Mouse (Mus musculus): ENCODE data around the gene Xpot.
A peak's percentile ranks its signal among the peaks of the same experiment; 100 is the strongest.

Gene Xpot

GRCm38 (mm10) chr10:121626186-121626882, at the start of gene Xpot:
Gene Xpot (minus strand): TSS chr10:121626332.
- DNase-seq (ENCODE audit: low spot score), result peak; percentile 97

- DNase-seq (ENCODE audit: low spot score), result no peak
These were observed 43.0 kb upstream of the Xpot start for GRCm38 (mm10) chr10:121669103-121669502.

- no peak for DNase-seq (ENCODE audit: low spot score)
These were observed 39.6 kb upstream of the Xpot start for GRCm38 (mm10) chr10:121665631-121666145.

GRCm38 (mm10) chr10:121663599-121663998, 37.5 kb upstream of the Xpot start:
- no peak for DNase-seq (ENCODE audit: low spot score)

- no peak for DNase-seq (ENCODE audit: low spot score)
These were observed 36.6 kb upstream of the Xpot start for GRCm38 (mm10) chr10:121662711-121663110.

GRCm38 (mm10) chr10:121655907-121656306, 29.8 kb upstream of the Xpot start:
- DNase-seq (ENCODE audit: low spot score), result no peak

GRCm38 (mm10) chr10:121653079-121653478, 26.9 kb upstream of the Xpot start:
- DNase-seq (ENCODE audit: low spot score), result no peak

- no peak for DNase-seq (ENCODE audit: low spot score)
These were observed 20.2 kb upstream of the Xpot start for GRCm38 (mm10) chr10:121646294-121646693.

GRCm38 (mm10) chr10:121642054-121642947, 16.2 kb upstream of the Xpot start:
- no peak for DNase-seq (ENCODE audit: low spot score)

GRCm38 (mm10) chr10:121641272-121642053, 15.3 kb upstream of the Xpot start, which contains the start of gene D930020B18Rik:
Gene D930020B18Rik (plus strand): TSS chr10:121641588.
- DNase-seq (ENCODE audit: low spot score), result peak; percentile 30

GRCm38 (mm10) chr10:121640944-121641271, 14.8 kb upstream of the Xpot start:
- DNase-seq (ENCODE audit: low spot score), result no peak

- DNase-seq (ENCODE audit: low spot score), result peak; percentile 20
These were observed 14.2 kb upstream of the Xpot start for GRCm38 (mm10) chr10:121640150-121640930.

- no peak for DNase-seq (ENCODE audit: low spot score)
These were observed 13.4 kb upstream of the Xpot start for GRCm38 (mm10) chr10:121639573-121639972.

- no peak for DNase-seq (ENCODE audit: low spot score)
These were observed 10.1 kb upstream of the Xpot start for GRCm38 (mm10) chr10:121636276-121636675.

GRCm38 (mm10) chr10:121634159-121634558, 8.0 kb upstream of the Xpot start:
- DNase-seq (ENCODE audit: low spot score), result no peak

- DNase-seq (ENCODE audit: low spot score), result no peak
These were observed 2.5 kb upstream of the Xpot start for GRCm38 (mm10) chr10:121628561-121629040.

GRCm38 (mm10) chr10:121627216-121627852, 1.2 kb upstream of the Xpot start:
- DNase-seq (ENCODE audit: low spot score), result no peak

GRCm38 (mm10) chr10:121625407-121626185, 536 bp downstream of the Xpot start:
- no peak for DNase-seq (ENCODE audit: low spot score)

- DNase-seq (ENCODE audit: low spot score), result no peak
These were observed 1.1 kb downstream of the Xpot start for GRCm38 (mm10) chr10:121625006-121625405.

- DNase-seq (ENCODE audit: low spot score), result no peak
These were observed 2.5 kb downstream of the Xpot start for GRCm38 (mm10) chr10:121623670-121624069.
